Mouse (Mus musculus) CH12.LX (cell line): Measurements from ENCODE around the gene Rpl26. TPM values are rescaled to one million over a fixed set of nuclear protein-coding genes. Genes with fewer than 3 reads are reported as not detected.

Source experiments
- DNase-seq: peaks from one replicate; pipeline ENCODE4 v3.0.0-alpha.2; 2013; ENCODE audit errors: extremely low read depth
- H3K27ac ChIP-seq: 2 replicates; pipeline ENCODE4 v1.5.1; 2012; ENCODE audit warnings: low read depth, mild to moderate bottlenecking, control low read depth, moderate library complexity; ENCODE audit not compliant: insufficient read depth
- H3K27me3 ChIP-seq: replicated peaks from 2 replicates; pipeline ENCODE3; 2012; ENCODE audit warnings: inconsistent platforms
- H3K36me3 ChIP-seq, 2 experiments: replicated peaks in 1 of 2; 2 replicates each; pipeline versions ENCODE3 to v1.6.1; 2012; ENCODE audit warnings: inconsistent platforms in 1 of 2, low read length in 1 of 2, mild to moderate bottlenecking in 1 of 2, mixed read lengths in 1 of 2, moderate library complexity in 1 of 2; ENCODE audit not compliant: control insufficient read depth in 1 of 2, insufficient read depth in 1 of 2
- H3K4me1 ChIP-seq, 2 experiments: 2 replicates each; pipeline ENCODE4 v1.6.1; 2012; ENCODE audit warnings: inconsistent platforms in 1 of 2, moderate library complexity in 1 of 2; ENCODE audit not compliant: insufficient read depth in 2 of 2, control insufficient read depth in 1 of 2
- H3K4me2 ChIP-seq: 2 replicates; pipeline ENCODE4 v1.6.1; 2012; ENCODE audit warnings: low read depth, mild to moderate bottlenecking, control low read depth; ENCODE audit not compliant: poor library complexity, insufficient read depth, severe bottlenecking
- H3K4me3 ChIP-seq, 3 experiments: fragments of 150-350 bp in 1 of 3; sonication (generic) in 1 of 3; replicated peaks in 1 of 3; 2 replicates each; pipeline versions ENCODE3 to v1.5.1; 2011 to 2012; ENCODE audit warnings: low read depth in 2 of 3, low read length in 2 of 3, mild to moderate bottlenecking in 2 of 3, moderate library complexity in 2 of 3, control low read depth in 1 of 3, improper control_type of control experiment in 1 of 3, inconsistent platforms in 1 of 3, mixed read lengths in 1 of 3; ENCODE audit not compliant: poor library complexity in 1 of 3
- H3K79me2 ChIP-seq: replicated peaks from 2 replicates; pipeline ENCODE4 v1.6.1; 2012; ENCODE audit warnings: mild to moderate bottlenecking, moderate library complexity; ENCODE audit not compliant: control insufficient read depth, poor library complexity, insufficient read depth, severe bottlenecking; ENCODE audit errors: extremely low read depth
- H3K9ac ChIP-seq: 2 replicates; pipeline ENCODE4 v1.6.1; 2012; ENCODE audit warnings: low read depth, mild to moderate bottlenecking, control low read depth, moderate library complexity; ENCODE audit not compliant: insufficient read depth
- H3K9me3 ChIP-seq: replicated peaks from 2 replicates; pipeline ENCODE3; 2012; ENCODE audit warnings: low read length, inconsistent platforms, mixed read lengths
- CHD2 ChIP-seq: IDR thresholded peaks from 2 replicates; pipeline ENCODE4 v1.6.1; 2011; ENCODE audit warnings: low read length, improper control_type of control experiment
- CTCF ChIP-seq, 2 experiments: IDR thresholded peaks in 1 of 2; conservative IDR thresholded peaks in 1 of 2; 2 replicates each; pipeline ENCODE4 v1.5.1; 2011 to 2012; ENCODE audit warnings: low read depth in 2 of 2, low read length in 2 of 2, improper control_type of control experiment in 1 of 2, inconsistent platforms in 1 of 2, mild to moderate bottlenecking in 1 of 2, moderate library complexity in 1 of 2
- E2F4 ChIP-seq: IDR thresholded peaks from 2 replicates; pipeline ENCODE4 v1.6.1; 2011; ENCODE audit warnings: low read depth, low read length, improper control_type of control experiment; ENCODE audit not compliant: insufficient replicate concordance
- ETS1 ChIP-seq: conservative IDR thresholded peaks from 2 replicates; pipeline ENCODE4 v1.6.1; 2012; ENCODE audit warnings: low read depth, mild to moderate bottlenecking, inconsistent platforms, low read length, improper control_type of control experiment, moderate library complexity
- GABPA ChIP-seq: IDR thresholded peaks from 2 replicates; pipeline ENCODE4 v1.6.1; 2012; ENCODE audit warnings: low read depth, low read length, improper control_type of control experiment, inconsistent platforms; ENCODE audit not compliant: insufficient replicate concordance
- JUN ChIP-seq: IDR thresholded peaks from 2 replicates; pipeline ENCODE4 v1.6.1; 2011; ENCODE audit warnings: low read depth, mild to moderate bottlenecking, low read length, improper control_type of control experiment, moderate library complexity; ENCODE audit not compliant: insufficient read depth
- JUND ChIP-seq: conservative IDR thresholded peaks from 2 replicates; pipeline ENCODE4 v1.6.1; 2011; ENCODE audit warnings: low read depth, low read length, improper control_type of control experiment
- KAT2A ChIP-seq: IDR thresholded peaks from 2 replicates; pipeline ENCODE4 v1.6.1; 2012; ENCODE audit warnings: low read length, improper control_type of control experiment, inconsistent platforms; ENCODE audit not compliant: insufficient replicate concordance
- MXI1 ChIP-seq: IDR thresholded peaks from 2 replicates; pipeline ENCODE4 v1.6.1; 2011; ENCODE audit warnings: mild to moderate bottlenecking, low read depth, low read length, improper control_type of control experiment
- MYC ChIP-seq: IDR thresholded peaks from 2 replicates; pipeline ENCODE4 v1.6.1; 2011; ENCODE audit warnings: low read depth, mild to moderate bottlenecking, improper control_type of control experiment, low read length
- NELFE ChIP-seq: IDR thresholded peaks from 2 replicates; pipeline ENCODE4 v1.6.1; 2011; ENCODE audit warnings: low read depth, low read length, improper control_type of control experiment
- NRF1 ChIP-seq: IDR thresholded peaks from 2 replicates; pipeline ENCODE4 v1.6.1; 2014; ENCODE audit warnings: low read depth, mild to moderate bottlenecking, inconsistent platforms, low read length, improper control_type of control experiment, moderate library complexity
- PAX5 ChIP-seq: IDR thresholded peaks from 2 replicates; pipeline ENCODE4 v1.6.1; 2012; ENCODE audit warnings: low read length, inconsistent platforms, mixed read lengths
- POLR2AphosphoS2 ChIP-seq: IDR thresholded peaks from 2 replicates; pipeline ENCODE4 v1.6.1; 2011; ENCODE audit warnings: low read depth, low read length, improper control_type of control experiment
- RAD21 ChIP-seq: IDR thresholded peaks from 2 replicates; pipeline ENCODE4 v1.6.1; 2011; ENCODE audit warnings: low read depth, mild to moderate bottlenecking, low read length, improper control_type of control experiment, moderate library complexity
- RCOR1 ChIP-seq: conservative IDR thresholded peaks from 2 replicates; pipeline ENCODE4 v1.6.1; 2012; ENCODE audit warnings: low read depth, mild to moderate bottlenecking, inconsistent platforms, low read length, improper control_type of control experiment
- SIN3A ChIP-seq: IDR thresholded peaks from 2 replicates; pipeline ENCODE4 v1.6.1; 2012; ENCODE audit warnings: low read length, improper control_type of control experiment, inconsistent platforms
- SMC3 ChIP-seq: IDR thresholded peaks from 2 replicates; pipeline ENCODE4 v1.6.1; 2011; ENCODE audit warnings: low read depth, low read length, improper control_type of control experiment
- TBP ChIP-seq: conservative IDR thresholded peaks from 2 replicates; pipeline ENCODE4 v1.6.1; 2011; ENCODE audit warnings: low read depth, low read length, improper control_type of control experiment
- TCF12 ChIP-seq: IDR thresholded peaks from 2 replicates; pipeline ENCODE4 v1.6.1; 2014; ENCODE audit warnings: low read depth, mild to moderate bottlenecking, inconsistent platforms, low read length, improper control_type of control experiment
- UBTF ChIP-seq: IDR thresholded peaks from 2 replicates; pipeline ENCODE4 v1.6.1; 2012; ENCODE audit warnings: low read depth, mild to moderate bottlenecking, inconsistent platforms, low read length, improper control_type of control experiment, moderate library complexity
- USF1 ChIP-seq: IDR thresholded peaks from 2 replicates; pipeline ENCODE4 v1.6.1; 2014; ENCODE audit warnings: low read depth, mild to moderate bottlenecking, inconsistent platforms, low read length, improper control_type of control experiment
- ZKSCAN1 ChIP-seq: IDR thresholded peaks from 2 replicates; pipeline ENCODE4 v1.6.1; 2012; ENCODE audit warnings: low read depth, inconsistent platforms, low read length, improper control_type of control experiment, borderline replicate concordance
- ZNF384 ChIP-seq: IDR thresholded peaks from 2 replicates; pipeline ENCODE4 v1.6.1; 2012; ENCODE audit warnings: low read depth, low read length, improper control_type of control experiment, inconsistent platforms
- dilution Hi-C: fragments of 300-500 bp; cut with MboI; formaldehyde crosslinking; loops from 2 replicates; pipeline ENCODE4 v1.14.3; 2020; ENCODE audit warnings: low sequenced_read_pairs; ENCODE audit not compliant: extremely low pct_unique_long_range_greater_than_20kb, extremely low pct_ligation_motif_present
- in situ Hi-C: fragments of 300-500 bp; cut with MboI; formaldehyde crosslinking; loops from 3 replicates; pipeline ENCODE4 v1.14.3; 2019; ENCODE audit warnings: low sequenced_read_pairs, low pct_ligation_motif_present, low pct_unique_long_range_greater_than_20kb, mixed read lengths
- polyA plus RNA-seq: library from polyadenylated mRNA; unstranded; fragments of >175 nt; gene quantifications from 2 replicates; pipeline ENCODE4 v1.2.1, GENCODE M21; 2012; ENCODE audit warnings: low read depth; ENCODE audit not compliant: insufficient read length
- total RNA-seq, 2 experiments: library from RNA; depleted of rRNA; stranded (reverse); fragments of 300-350 nt in 1 of 2; fragments of >200 nt in 1 of 2; gene quantifications; 2 replicates each; pipeline ENCODE4 v1.2.3; 2012 to 2014

The Rpl26 gene
- total and polyA plus RNA-seq, 3 experiments: 3,408 to 6,551 (median 6,508) TPM

DNA sequence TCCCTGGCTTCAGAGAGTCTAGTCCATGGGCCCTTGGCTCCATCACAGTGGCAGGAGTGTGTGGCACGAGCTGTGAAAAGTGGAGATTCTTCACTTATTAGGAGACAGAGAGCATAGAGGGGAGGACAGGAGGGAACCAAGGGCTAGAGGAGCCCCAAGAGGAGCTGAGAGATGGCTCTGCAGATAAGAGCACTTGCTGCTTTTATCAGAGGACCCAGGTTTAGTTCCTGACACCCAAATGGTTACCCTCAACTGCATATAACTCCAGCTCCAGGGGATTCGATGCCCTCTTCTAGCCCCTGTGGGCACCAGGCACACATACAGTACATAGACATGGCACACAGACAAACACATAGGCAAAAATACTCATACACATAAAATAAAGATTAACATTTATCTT is 23.4 kb downstream of the Rpl26 start:
- Histone ChIP-seq H3K9ac (no peak overlapping the region), H3K9me3 (no peaks in the 10 kb centered on the region), H3K4me2 (no peak overlapping the region), H3K36me3 (no peaks in the 10 kb centered on the region), H3K27me3 (peaks cover 48% of the 10 kb centered on the region), H3K4me1 (peaks cover 0 to 2% of the 10 kb centered on the region in 2 experiments; a peak in 2 of 4 replicates), H3K27ac (no peak overlapping the region), H3K79me2 (no peaks in the 10 kb centered on the region), H3K4me3 (no peak overlapping the region)
- in situ Hi-C loops (no loop called here), dilution Hi-C loops (no loop called here)
- TF ChIP-seq CHD2 (no peak), MYC (no peak), ETS1 (no peak), GABPA (no peak), USF1 (no peak), RAD21 (no peak), SMC3 (no peak), CTCF (conservative IDR thresholded peaks at IDR 0.05 in 1 of 2, IDR thresholded peaks at IDR 0.05 in 1 of 2; ENCODE audit: low read depth in 2 of 2, low read length in 2 of 2) (no peak), RCOR1 (no peak), JUND (no peak), KAT2A (no peak), POLR2AphosphoS2 (no peak), NELFE (no peak), NRF1 (no peak), ZNF384 (no peak), TCF12 (no peak), E2F4 (no peak), SIN3A (no peak), PAX5 (no peak), MXI1 (no peak)
- no peak for DNase-seq

DNA sequence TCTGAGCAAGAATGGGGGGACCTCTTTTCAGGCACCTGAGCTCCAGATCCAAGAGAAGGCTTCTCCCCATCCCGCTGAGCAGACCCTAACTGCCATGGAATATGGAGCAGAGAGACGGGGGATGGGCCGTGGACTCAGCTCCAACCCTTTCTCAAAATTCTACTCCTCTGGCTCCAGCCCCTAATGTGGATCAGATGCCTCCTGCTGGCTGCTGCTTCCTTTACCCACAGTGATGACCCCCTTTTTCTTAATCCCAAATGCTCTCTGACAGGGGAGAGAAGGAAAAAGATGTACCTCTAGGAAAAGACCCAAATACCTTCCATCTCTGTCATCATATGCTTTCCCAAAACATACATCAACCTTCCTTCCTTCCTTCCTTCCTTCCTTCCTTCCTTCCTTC is 25.6 kb downstream of the Rpl26 start, which contains the start of gene Odf4:
Gene Odf4, minus strand, starts transcription at position 101 of the 400 bp plus-strand sequence.
- no peak within 1 kb of the TSS for H3K4me2 ChIP-seq
- no peak for DNase-seq
- no peak within 1 kb of the TSS for H3K9ac ChIP-seq
- H3K4me3 ChIP-seq: no peak within 1 kb of the TSS
- dilution Hi-C loops: no loop called here
- in situ Hi-C loops: no loop called here
- no peaks in the 10 kb centered on the region for H3K79me2 ChIP-seq
- H3K36me3 ChIP-seq: no peaks in the 10 kb centered on the region
- H3K27me3 ChIP-seq: peaks cover 48% of the 10 kb centered on the region
- no peak for TF ChIP-seq JUN
- no peak for TF ChIP-seq RAD21
- no peak for TF ChIP-seq ZNF384
- no peak for TF ChIP-seq TBP
- TF ChIP-seq UBTF: no peak
- TF ChIP-seq ZKSCAN1: no peak
- TF ChIP-seq NRF1: no peak
- no peak for TF ChIP-seq PAX5
- no peak for TF ChIP-seq E2F4
- no peak for TF ChIP-seq JUND
- H3K4me1 ChIP-seq: no peaks in the 10 kb centered on the region
- no peaks in the 10 kb centered on the region for H3K9me3 ChIP-seq
- H3K27ac ChIP-seq: no peak within 1 kb of the TSS
